8 mouse cellular contexts compared by ENCODE assay signal in the genomic region with DNA sequence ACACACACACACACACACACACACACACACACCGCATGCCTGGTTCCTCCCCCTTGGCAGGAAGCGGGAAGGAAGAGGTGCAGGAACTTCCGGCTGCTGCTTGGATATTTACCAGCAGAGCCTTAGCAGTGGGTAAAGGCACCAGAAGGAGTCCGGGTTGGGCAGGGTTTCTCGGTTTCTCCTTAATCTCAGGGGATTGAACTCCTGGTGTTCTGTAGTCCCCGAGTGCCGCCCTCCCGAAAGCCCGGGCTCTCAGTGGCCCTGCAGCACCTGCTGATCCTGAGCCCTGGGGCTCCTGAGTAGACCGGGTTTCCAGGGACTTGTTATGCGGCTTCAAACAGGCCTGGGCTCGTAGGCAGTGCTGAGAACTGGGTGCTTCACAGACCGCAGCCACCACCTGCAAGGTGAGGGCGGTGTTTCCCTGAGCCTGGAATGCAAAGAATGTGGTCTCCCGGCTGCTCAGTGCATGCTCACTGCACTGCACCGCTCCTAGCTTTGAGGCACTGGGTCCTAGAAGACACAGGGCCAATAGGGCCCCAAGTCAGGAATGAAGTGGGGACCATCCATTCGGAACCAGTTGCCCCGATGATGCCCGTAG. TPM values are rescaled to one million over a fixed set of nuclear protein-coding genes. Genes with fewer than 3 reads are reported as not detected.
DNase-seq lines count a peak whose midpoint lies in the region; ATAC-seq lines count a peak whose summit lies in the region.

A gene (minus strand): TSS at position 41 of the 598 bp plus-strand sequence.

- no peaks in the 10 kb centered on the region for H3K36me3 ChIP-seq in heart, embryonic 12.5 days
- no peaks in the 10 kb centered on the region for H3K36me3 ChIP-seq in kidney, embryonic 14.5 days (ENCODE audit: control insufficient read depth, insufficient read depth, low read length)

- H3K4me3 ChIP-seq in heart, embryonic 12.5 days = peak within 1 kb of the TSS; percentile 64
- peak within 1 kb of the TSS; percentile 56 for H3K4me3 ChIP-seq in kidney, embryonic 14.5 days (ENCODE audit: low read length)

- peak; percentile 74 for ATAC-seq in heart, embryonic 12.5 days (ENCODE audit: insufficient number of reproducible peaks, low FRiP score)
- peak; percentile 84 for ATAC-seq in kidney, embryonic 14.5 days (ENCODE audit: low FRiP score, low TSS enrichment)

- H3K27me3 ChIP-seq in heart, embryonic 12.5 days (replicated peaks) = no peaks in the 10 kb centered on the region
- no peaks in the 10 kb centered on the region for H3K27me3 ChIP-seq in kidney, embryonic 14.5 days (ENCODE audit: control insufficient read depth, insufficient read depth, low read length)

- H3K27ac ChIP-seq in heart, embryonic 12.5 days (ENCODE audit: poor library complexity, severe bottlenecking) = peak within 1 kb of the TSS; percentile 34; the same call in 1 of the 2 replicates
- H3K27ac ChIP-seq in kidney, embryonic 14.5 days (ENCODE audit: low read depth, low read length) = peak within 1 kb of the TSS; percentile 83

- peak within 1 kb of the TSS; percentile 79 for H3K9ac ChIP-seq in heart, embryonic 12.5 days
- H3K9ac ChIP-seq in kidney, embryonic 14.5 days (ENCODE audit: low read depth, low read length) = peak within 1 kb of the TSS; percentile 64

- DNase-seq in thymus, postnatal 0 days (ENCODE audit: low spot score) = peak; percentile 63
- DNase-seq in thymus, postnatal 14 days = no peak
- peak; percentile 25 for DNase-seq in c-Kit-positive CD71-positive TER-119-negative erythroid progenitor cells, embryonic 14.5 days (ENCODE audit: low read depth)
- peak; percentile 50 for DNase-seq in lung, postnatal 25 days (ENCODE audit: low spot score)
- peak; percentile 49 for DNase-seq in retina, postnatal 7 days (ENCODE audit: low read depth, low spot score)
- DNase-seq in T-cell, adult 2 months (ENCODE audit: low spot score) = no peak

- peaks cover 4% of the 10 kb centered on the region; the same call in 1 of the 2 replicates for H3K4me1 ChIP-seq in heart, embryonic 12.5 days (replicated peaks)
- H3K4me1 ChIP-seq in kidney, embryonic 14.5 days (ENCODE audit: control insufficient read depth, insufficient read depth, low read length) = no peaks in the 10 kb centered on the region

- no peaks in the 10 kb centered on the region for H3K9me3 ChIP-seq in heart, embryonic 12.5 days (replicated peaks)
- H3K9me3 ChIP-seq in kidney, embryonic 14.5 days (ENCODE audit: control insufficient read depth, low read length) = no peaks in the 10 kb centered on the region

- 18% methylated on average over 18 of the region's 19 CpGs for WGBS in heart, embryonic 12.5 days
- WGBS in kidney, embryonic 14.5 days = 37% methylated on average over 17 of the region's 19 CpGs

- peak within 1 kb of the TSS; percentile 75 for H3K4me2 ChIP-seq in heart, embryonic 12.5 days
- H3K4me2 ChIP-seq in kidney, embryonic 14.5 days (replicated peaks; ENCODE audit: low read depth, low read length) = peak within 1 kb of the TSS; percentile 56

RNA-seq across cellular contexts. Expression of the gene that starts here (rescaled TPM):
- polyA plus RNA-seq in thymus, postnatal 0 days (2015; fragmentation: Nextera tagmentation; extraction: Ambion mirVana) = 14.6 and 16.3 TPM in 2 replicates
- 11.4 and 12.7 TPM in 2 replicates for polyA plus RNA-seq in heart, embryonic 12.5 days (2016; fragmentation: Nextera tagmentation; extraction: Ambion mirVana)
- 12.6 and 16.7 TPM in 2 replicates for polyA plus RNA-seq in kidney, embryonic 14.5 days (2014; fragmentation: Nextera tagmentation; extraction: Ambion mirVana)

Comparison
In these comparisons a context has a peak if more than half of its experiments do, and no peak if none do; other contexts are left out.
1. DNase-seq: peak in thymus, postnatal 0 days (single experiment), c-Kit-positive CD71-positive TER-119-negative erythroid progenitor cells, embryonic 14.5 days (single experiment), lung, postnatal 25 days (single experiment) and retina, postnatal 7 days (single experiment); none in thymus, postnatal 14 days (single experiment) and T-cell, adult 2 months (single experiment).